Mouse (Mus musculus): ENCODE measurements at regions not wholly inside any gene's neighbourhood (a gene's known extent, or its start where the extent isn't known, plus 50 kb on each side); places are given as distances from the start of the nearest gene placed in this dataset.

GRCm38 (mm10) chr1:19290098-19290497 is 81.4 kb downstream of the Tfap2b start:
- DNase-seq: no peak

DNA sequence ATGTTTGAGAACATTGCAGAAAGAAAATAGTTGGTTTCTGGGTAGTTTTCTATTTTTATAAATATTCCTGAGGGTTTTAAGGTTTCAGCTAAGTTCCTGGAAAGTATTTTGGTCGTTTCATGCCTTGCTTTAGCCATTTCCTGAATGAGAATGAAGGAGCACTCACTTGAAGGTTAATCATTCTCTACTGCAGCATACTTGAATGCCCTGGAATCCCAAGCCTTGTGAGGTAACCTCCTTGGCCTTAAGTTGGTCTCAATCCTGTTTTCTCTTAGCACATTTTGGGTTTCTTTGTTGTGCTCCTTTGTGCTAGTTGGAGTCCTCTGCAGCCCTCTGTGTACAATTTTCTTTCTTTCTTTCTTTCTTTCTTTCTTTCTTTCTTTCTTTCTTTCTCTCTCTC is 112.9 kb downstream of the Tfap2b start:
- DNase-seq: no peak

GRCm38 (mm10) chr1:19336062-19336461 is 127.3 kb downstream of the Tfap2b start:
- DNase-seq: no peak

- no peak for DNase-seq
Observed at GRCm38 (mm10) chr1:19337207-19337606, 128.5 kb downstream of the Tfap2b start.

- DNase-seq: no peak
Observed at GRCm38 (mm10) chr1:19344445-19344844, 135.7 kb downstream of the Tfap2b start.

DNA sequence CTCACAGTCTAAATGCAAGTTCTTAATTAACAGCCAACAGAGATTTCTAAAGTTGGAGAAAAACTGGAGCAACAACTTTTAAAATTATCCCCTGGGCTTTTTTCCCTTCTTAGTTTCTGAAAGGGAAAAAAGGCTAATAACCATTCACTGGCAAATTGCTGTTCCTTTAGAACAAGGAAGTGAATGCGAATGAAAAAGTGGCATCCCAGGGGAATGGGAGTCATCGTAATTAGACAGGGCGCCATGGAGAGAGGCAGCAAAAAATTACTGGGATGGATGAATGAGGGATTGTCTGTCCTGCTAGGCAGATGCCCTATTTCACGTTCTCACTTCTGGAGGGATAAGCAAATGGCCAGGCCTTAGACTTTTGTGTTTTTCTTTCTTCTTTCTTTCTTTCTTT is 141.8 kb downstream of the Tfap2b start:
- DNase-seq: no peak

GRCm38 (mm10) chr1:19384856-19385255 is 176.1 kb downstream of the Tfap2b start:
- DNase-seq: no peak

DNA sequence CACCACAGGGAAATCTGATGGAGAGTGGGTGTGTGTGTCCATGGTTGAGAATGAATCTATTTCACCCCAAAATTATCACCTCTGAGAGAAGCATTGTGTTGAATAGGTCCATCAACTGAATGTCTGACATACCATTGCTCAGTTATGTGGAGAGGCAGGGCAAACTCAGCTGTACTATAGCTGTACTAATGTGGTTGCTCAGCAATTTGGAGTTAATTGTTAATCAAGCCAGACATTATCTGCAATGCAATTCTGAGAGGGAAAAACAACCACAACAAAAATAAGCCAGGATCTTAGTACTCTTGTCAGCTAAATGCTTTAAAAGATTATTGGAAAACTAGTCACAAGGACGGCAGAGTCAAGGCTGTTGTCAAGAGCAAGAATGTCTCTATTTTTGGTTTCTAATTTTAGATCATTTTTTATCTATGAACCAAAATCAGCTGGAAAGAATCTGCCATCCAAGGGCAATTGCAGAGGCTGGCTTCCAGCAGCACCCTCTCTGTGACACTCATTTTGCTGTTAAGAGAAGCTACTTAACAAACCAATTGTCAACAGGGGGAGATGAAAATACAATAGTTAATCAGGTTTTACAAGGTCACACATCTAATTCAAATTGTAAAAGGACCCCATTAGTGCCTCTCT is 180.3 kb downstream of the Tfap2b start:
- DNase-seq: no peak

DNA sequence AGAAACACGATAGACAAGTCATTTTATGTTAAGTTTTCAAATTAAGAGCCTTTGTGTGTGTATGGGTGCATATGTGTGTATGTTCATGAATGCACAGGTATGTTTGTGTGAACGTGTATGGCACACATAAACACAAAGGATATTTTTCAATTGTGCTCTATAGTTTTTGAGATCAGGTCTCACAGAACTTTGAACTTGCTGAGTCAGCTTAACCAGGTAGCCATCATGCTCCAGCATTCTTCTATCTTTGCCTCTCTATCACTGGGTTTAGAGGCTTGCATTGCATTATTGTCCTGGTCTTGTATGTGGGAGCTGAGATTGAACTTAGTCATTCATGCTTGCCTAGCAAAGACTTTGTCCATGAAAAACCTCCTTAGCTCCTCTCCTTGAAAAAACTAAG is 198.8 kb downstream of the Tfap2b start:
- no peak for DNase-seq

DNA sequence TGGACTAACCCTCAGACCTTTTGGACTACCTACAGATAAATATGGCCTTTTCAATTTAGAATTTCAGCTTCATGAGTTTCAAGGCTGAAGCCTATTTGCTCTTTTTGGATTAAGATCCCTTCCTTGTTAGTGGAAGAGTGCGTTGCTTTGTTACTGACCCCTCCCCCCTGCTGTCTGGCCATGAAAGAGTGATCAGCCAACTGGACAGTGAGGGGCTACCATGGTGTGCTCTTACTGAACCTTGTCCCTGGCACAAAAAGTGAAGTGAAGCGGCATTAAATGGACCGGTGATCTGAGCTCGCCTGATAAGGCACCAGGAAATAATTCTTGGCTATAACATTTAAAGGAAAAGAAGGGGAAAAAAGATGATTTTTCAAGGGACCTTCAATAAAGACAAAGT is 203.6 kb downstream of the Tfap2b start:
- DNase-seq: no peak

GRCm38 (mm10) chr1:19421116-19421515 is 212.4 kb downstream of the Tfap2b start:
- DNase-seq: peak; percentile 32

GRCm38 (mm10) chr1:19450786-19451185 is 242.1 kb downstream of the Tfap2b start:
- DNase-seq: peak; percentile 2

DNA sequence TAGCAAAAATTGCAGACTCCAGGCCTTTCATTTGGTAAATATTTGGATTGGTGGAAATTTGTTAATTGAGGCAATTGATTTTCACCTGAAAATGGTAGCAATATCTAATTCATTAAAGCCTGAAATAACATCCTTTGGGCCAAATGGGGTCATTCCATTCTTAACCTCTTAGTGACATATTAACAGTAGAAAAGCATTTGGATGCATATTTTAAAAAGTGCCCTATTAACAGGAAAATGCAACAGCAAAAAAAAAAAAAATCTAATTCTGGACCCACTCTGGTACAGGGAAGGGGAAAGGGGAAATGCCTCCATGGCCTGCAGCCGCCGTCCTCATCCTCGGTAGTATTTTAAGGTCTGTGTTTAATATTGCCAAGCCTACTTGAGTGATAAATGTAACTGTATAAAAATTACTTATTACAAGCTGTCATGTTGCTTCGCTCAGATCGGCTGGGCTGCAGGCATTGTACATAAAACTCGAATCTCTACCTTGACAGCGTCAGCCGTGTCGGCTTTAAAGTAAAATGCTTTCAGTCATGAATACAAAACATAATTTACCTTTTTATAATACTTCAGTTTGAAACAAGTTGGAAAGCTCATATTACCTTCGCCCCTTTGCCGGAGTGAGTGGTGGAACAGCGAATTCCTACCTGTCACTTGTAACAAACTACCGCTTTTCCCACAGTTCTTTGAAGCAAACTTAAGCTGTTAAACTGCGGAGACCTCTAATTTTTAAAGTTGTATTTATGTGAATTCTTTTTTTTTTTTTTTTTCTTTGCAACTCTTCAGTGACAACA is 250.1 kb downstream of the Tfap2b start:
- DNase-seq: no peak

DNA sequence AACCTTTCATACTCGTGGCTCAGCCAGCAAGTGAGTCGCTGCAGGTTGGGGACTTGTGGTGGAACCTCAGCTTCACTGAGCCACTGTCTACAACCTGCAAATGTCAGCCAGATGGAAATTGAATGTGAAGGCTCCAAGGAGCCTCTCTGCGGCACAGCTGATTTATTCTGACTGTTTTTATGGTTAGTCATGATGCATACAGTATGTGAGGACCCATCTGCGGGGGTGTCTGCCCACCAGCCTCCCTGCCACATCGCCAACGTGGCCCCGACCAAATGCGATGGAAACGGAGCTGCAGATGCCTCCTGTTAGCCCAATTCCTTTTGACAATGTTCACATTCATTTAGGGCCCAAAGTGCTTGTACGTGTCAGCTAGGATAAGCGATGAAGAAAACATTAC is 251.2 kb downstream of the Tfap2b start:
- DNase-seq: no peak

- no peak for DNase-seq
Observed at GRCm38 (mm10) chr1:19473561-19473960, 264.8 kb downstream of the Tfap2b start.
